Mouse (Mus musculus) MEL-GATA-1-ER (cell line): Measurements from ENCODE around the gene Atf7ip.

Experiments used
- DNase-seq: peaks from one replicate; pipeline ENCODE4 v3.0.0-alpha.2; 2012; ENCODE audit warnings: low read depth; ENCODE audit errors: extremely low read depth

Atf7ip gene

GRCm38 (mm10) chr6:136551550-136552109 is 45.7 kb downstream of the Atf7ip start:
- DNase-seq = peak; percentile 47

GRCm38 (mm10) chr6:136553156-136553555 is 47.2 kb downstream of the Atf7ip start:
- no peak for DNase-seq

- peak; percentile 93 for DNase-seq
Measured at GRCm38 (mm10) chr6:136553767-136554569, 48.0 kb downstream of the Atf7ip start.

- peak; percentile 94 for DNase-seq
Measured at GRCm38 (mm10) chr6:136554774-136555522, 49.0 kb downstream of the Atf7ip start.

GRCm38 (mm10) chr6:136555523-136555915 is 49.6 kb downstream of the Atf7ip start:
- DNase-seq = peak; percentile 95

GRCm38 (mm10) chr6:136558288-136559005 is 52.5 kb downstream of the Atf7ip start:
- DNase-seq = no peak

DNA sequence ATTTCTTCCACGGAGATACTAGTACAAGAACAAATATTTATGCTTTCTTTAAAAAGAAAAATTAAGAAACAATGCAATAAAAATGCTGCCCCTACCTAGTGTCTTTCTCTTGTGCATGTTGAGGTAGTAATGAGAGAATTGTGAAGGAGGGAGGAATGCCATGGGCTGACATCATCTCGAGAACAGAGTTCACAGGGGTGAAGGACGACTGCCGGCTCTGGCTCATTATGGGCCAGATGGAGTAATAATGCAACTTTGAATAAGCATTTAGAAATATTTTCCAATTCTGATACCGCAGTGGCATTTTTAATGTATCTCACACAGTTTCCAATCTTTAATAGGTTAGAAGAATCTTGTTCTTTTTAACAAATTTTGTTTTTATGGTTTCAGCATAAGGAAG is 60.0 kb downstream of the Atf7ip start:
- no peak for DNase-seq

DNA sequence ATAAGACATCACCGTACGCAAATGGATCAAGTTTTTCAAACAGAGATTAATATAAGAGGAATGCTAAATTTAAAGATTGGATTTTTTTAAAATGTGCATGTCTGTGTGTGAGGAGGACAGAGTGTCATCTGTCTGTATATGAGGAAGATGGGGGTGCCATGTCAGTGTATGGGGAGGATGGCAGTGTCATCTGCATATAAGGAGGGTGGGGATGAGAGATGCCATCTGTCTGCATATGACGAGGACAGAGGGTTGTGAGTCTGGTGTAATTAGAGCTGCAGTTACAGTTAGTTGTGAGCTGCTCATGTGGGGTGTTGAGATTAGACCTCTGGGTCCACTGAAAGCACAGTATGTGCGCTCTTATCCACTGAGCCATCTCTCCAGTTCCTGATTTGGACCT is 84.8 kb downstream of the Atf7ip start:
- DNase-seq = no peak

DNA sequence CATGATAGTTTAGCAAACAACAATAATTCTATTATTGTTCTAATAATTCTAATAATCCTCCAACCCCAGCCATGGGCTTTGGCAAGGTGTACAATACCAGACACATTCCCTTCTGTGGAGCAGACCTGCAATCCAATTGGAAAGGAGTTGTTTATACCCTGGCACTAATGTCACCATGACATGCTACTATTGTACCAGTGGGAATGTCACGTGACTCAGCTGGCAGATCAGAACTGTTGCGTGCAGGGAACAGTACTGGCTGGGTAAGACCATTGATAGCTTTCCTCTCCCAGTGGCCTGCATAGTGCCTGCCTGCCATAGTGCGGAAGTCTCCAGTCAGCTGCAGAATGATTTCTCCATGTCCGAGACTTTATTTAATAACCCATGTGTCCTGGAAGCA is 88.6 kb downstream of the Atf7ip start:
- no peak for DNase-seq

- DNase-seq = no peak
Measured at GRCm38 (mm10) chr6:136602601-136603000, 96.6 kb downstream of the Atf7ip start.

- DNase-seq = no peak
Measured at GRCm38 (mm10) chr6:136611351-136612215, 105.6 kb downstream of the Atf7ip start.

DNA sequence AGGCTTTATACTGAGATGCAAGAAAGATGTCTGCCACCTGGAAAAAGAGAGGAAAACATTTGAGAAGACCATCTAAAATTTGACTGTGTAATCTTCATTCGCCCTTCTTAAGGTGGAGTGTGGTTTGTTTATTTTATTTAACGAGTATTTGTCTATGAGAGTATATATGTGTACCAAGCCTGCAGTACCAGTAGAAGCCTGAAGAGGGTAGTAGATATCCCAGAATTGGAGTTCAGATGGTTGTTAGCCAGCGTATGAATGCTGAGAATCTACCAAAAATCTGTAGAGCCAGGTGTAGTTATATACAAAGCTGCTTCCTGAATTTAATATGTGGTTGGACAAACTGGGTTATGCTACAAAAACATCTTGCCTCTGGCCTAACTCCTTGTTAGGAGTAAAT is 106.3 kb downstream of the Atf7ip start:
- DNase-seq = peak; percentile 2

- DNase-seq = no peak
Measured at GRCm38 (mm10) chr6:136614156-136614555, 108.2 kb downstream of the Atf7ip start.

DNA sequence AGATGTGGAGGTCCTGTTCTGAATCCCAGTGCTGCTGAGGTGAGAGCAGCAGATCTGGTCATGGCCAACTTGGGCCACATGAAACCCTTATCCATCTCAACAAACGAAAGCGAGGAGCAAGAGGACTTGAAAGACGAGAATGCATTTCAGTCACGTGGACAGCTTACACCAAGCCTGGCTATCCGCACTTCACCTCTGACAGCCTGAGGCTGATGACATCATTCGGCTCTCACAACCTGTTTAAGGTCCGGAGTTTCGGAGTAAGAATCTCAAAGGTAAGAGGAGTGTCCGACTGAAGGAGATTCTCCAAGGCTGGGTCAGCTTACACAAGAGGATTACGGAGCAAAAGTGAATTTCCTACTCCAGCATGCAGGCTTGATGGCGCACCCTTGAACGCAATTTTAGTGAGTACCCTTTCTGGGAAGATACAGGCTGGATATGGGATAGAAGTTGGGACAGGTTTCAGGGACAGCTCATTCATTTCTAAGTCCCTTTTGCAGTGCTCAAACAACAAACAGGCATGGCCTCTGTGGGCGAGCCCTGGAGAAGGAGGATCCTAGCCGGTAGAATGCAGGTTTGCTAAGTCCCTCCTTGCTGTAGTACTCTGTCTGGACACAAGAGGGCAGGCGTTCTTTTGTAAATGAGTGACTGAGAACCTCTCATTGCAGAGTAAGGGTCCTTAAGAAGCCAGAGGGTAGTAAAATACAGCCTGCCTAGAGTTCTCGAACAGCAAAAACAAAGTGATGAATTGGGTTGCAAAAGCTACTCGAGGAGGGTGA is 114.6 kb downstream of the Atf7ip start:
- peak; percentile 62 for DNase-seq

DNA sequence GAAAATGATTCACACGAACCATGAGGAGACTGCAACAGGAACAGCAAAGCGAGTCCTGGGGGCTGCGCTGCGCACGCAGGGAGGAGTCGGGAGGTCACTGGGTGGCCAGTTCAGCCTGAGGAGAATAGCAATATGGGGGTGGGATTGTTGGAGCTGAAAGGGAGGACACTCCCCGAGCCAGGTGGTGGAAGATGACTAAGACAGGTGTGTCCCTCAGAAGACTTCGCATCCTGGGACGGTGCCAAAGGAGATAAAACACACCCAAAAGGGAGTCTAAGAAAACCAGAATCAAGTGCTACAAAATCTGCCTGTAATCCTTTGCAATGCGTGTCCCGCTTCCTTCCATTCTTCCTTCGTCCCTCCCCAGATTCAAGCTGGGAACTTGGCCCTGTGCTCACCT is 119.5 kb downstream of the Atf7ip start:
- DNase-seq = no peak

GRCm38 (mm10) chr6:136629639-136630038 is 123.7 kb downstream of the Atf7ip start:
- DNase-seq = no peak

- DNase-seq = no peak
Measured at GRCm38 (mm10) chr6:136631519-136631918, 125.6 kb downstream of the Atf7ip start.

- no peak for DNase-seq
Measured at GRCm38 (mm10) chr6:136631945-136632534, 126.1 kb downstream of the Atf7ip start.

DNA sequence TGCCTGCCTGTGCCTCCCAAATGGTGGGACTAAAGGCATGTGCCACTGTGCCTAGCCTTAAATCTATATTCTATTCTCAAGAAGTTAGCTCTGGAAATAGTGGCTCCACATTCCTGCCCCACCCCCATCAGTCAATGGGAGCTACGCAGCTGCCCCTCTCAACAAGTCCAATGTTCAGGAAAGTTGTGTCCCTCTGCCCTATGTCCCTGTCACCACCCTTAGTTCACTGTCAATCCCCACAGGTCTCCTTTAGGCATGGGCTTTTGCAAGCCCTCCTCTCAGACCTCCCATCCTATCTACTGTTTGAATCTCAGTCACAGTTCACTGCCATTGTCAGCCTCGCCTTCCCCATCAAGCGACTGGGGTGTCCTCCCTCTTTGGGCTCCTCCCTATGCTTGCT is 127.2 kb downstream of the Atf7ip start:
- DNase-seq = no peak

GRCm38 (mm10) chr6:136633719-136634118 is 127.8 kb downstream of the Atf7ip start:
- DNase-seq = no peak
